Mouse (Mus musculus): ENCODE results near the gene Naa40. TPM values are rescaled to one million over a fixed set of nuclear protein-coding genes. Genes with fewer than 3 reads are reported as not detected.

Naa40 gene
- polyA plus RNA-seq, 1 experiment from 2014 or later: 83.9 TPM

GRCm38 (mm10) chr19:7190986-7191385, 50.0 kb downstream of the Naa40 start:
- WGBS: 58% methylated on average over 5 of the region's 5 CpGs
- no peak overlapping the region for H3K27ac ChIP-seq (replicated peaks; ENCODE audit: low read depth, low read length)
- H3K4me3 ChIP-seq (ENCODE audit: low read depth, low read length): no peak overlapping the region
- no peak for DNase-seq (ENCODE audit: low spot score)
- no peak overlapping the region for H3K4me2 ChIP-seq (ENCODE audit: low read depth, severe bottlenecking)
- H3K36me3 ChIP-seq (ENCODE audit: control insufficient read depth, insufficient read depth, low read length): no peaks in the 10 kb centered on the region
- H3K9ac ChIP-seq (ENCODE audit: low read length): no peak overlapping the region
- H3K4me1 ChIP-seq (ENCODE audit: control insufficient read depth, insufficient read depth, low read length): peaks cover 14% of the 10 kb centered on the region
- peaks cover 10% of the 10 kb centered on the region for H3K27me3 ChIP-seq (ENCODE audit: control insufficient read depth, insufficient read depth, low read length)
- H3K9me3 ChIP-seq (ENCODE audit: control insufficient read depth, low read length): no peaks in the 10 kb centered on the region
- no peak for ATAC-seq (ENCODE audit: insufficient number of reproducible peaks, low FRiP score, low TSS enrichment, low read depth)

GRCm38 (mm10) chr19:7189026-7189425, 52.0 kb downstream of the Naa40 start:
- H3K4me3 ChIP-seq (ENCODE audit: low read depth, low read length): no peak overlapping the region
- 79% methylated on average over 4 of the region's 4 CpGs for WGBS
- H3K9me3 ChIP-seq (ENCODE audit: control insufficient read depth, low read length): no peaks in the 10 kb centered on the region
- no peak overlapping the region for H3K4me2 ChIP-seq (ENCODE audit: low read depth, severe bottlenecking)
- peaks cover 26% of the 10 kb centered on the region for H3K4me1 ChIP-seq (ENCODE audit: control insufficient read depth, insufficient read depth, low read length)
- H3K27me3 ChIP-seq (ENCODE audit: control insufficient read depth, insufficient read depth, low read length): peaks cover 17% of the 10 kb centered on the region
- H3K9ac ChIP-seq (ENCODE audit: low read length): no peak overlapping the region
- H3K27ac ChIP-seq (replicated peaks; ENCODE audit: low read depth, low read length): no peak overlapping the region
- DNase-seq (ENCODE audit: low spot score): no peak
- no peaks in the 10 kb centered on the region for H3K36me3 ChIP-seq (ENCODE audit: control insufficient read depth, insufficient read depth, low read length)
- no peak for ATAC-seq (ENCODE audit: insufficient number of reproducible peaks, low FRiP score, low TSS enrichment, low read depth)

GRCm38 (mm10) chr19:7187157-7187556, 53.8 kb downstream of the Naa40 start:
- no peak for ATAC-seq (ENCODE audit: insufficient number of reproducible peaks, low FRiP score, low TSS enrichment, low read depth)
- peaks cover 37% of the 10 kb centered on the region for H3K4me1 ChIP-seq (ENCODE audit: control insufficient read depth, insufficient read depth, low read length)
- no peak overlapping the region for H3K9ac ChIP-seq (ENCODE audit: low read length)
- H3K4me2 ChIP-seq (ENCODE audit: low read depth, severe bottlenecking): no peak overlapping the region
- H3K9me3 ChIP-seq (ENCODE audit: control insufficient read depth, low read length): no peaks in the 10 kb centered on the region
- H3K27me3 ChIP-seq (ENCODE audit: control insufficient read depth, insufficient read depth, low read length): peaks cover 21% of the 10 kb centered on the region
- no peak overlapping the region for H3K4me3 ChIP-seq (ENCODE audit: low read depth, low read length)
- no peaks in the 10 kb centered on the region for H3K36me3 ChIP-seq (ENCODE audit: control insufficient read depth, insufficient read depth, low read length)
- 40% methylated on average over 5 of the region's 5 CpGs for WGBS
- H3K27ac ChIP-seq (replicated peaks; ENCODE audit: low read depth, low read length): no peak overlapping the region
- no peak for DNase-seq (ENCODE audit: low spot score)

DNA sequence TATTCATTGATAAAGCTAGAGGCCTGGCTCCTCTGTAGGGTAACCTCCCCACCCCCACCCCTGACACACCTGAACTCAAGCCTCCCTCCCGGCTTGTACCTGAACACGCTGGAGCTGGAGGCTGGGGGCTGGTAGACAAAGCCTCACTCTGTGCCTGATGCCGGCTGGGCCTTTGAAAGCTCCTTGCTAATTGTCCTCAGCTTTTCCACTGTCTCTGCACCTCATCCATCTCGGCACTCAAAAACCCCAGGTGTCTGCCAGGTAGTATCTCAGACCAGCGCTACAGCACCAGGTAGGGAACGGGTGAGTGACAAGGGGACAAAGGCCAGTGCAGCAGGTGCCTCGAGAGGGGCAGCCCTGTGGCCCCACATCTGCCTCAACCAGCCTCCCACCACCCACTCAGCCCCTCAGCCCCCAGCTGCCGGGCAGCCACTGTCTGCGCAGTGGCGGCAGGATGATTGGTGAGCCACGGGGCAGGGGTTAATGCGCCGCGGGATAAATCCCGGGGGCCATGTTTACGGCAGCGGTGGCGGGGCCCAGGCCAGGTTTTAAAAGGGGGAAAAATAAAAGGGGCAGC, 55.2 kb downstream of the Naa40 start:
- H3K4me3 ChIP-seq (ENCODE audit: low read depth, low read length): no peak overlapping the region
- DNase-seq (ENCODE audit: low spot score) (peak; percentile 62), ATAC-seq (ENCODE audit: insufficient number of reproducible peaks, low FRiP score, low TSS enrichment, low read depth) (no peak)
- H3K9me3 ChIP-seq (ENCODE audit: control insufficient read depth, low read length): no peaks in the 10 kb centered on the region
- 0 out of 2 replicates have a peak overlapping the region, but pooled peaks have one; percentile 2 for H3K4me2 ChIP-seq (ENCODE audit: low read depth, severe bottlenecking)
- peaks cover 42% of the 10 kb centered on the region for H3K4me1 ChIP-seq (ENCODE audit: control insufficient read depth, insufficient read depth, low read length)
- H3K9ac ChIP-seq (ENCODE audit: low read length): peak overlapping the region; percentile 12; the same call in 1 of the 2 replicates
- 0 out of 2 replicates have a peak overlapping the region, but pooled peaks have one; percentile 21 for H3K27ac ChIP-seq (replicated peaks; ENCODE audit: low read depth, low read length)
- peaks cover 27% of the 10 kb centered on the region for H3K27me3 ChIP-seq (ENCODE audit: control insufficient read depth, insufficient read depth, low read length)
- no peaks in the 10 kb centered on the region for H3K36me3 ChIP-seq (ENCODE audit: control insufficient read depth, insufficient read depth, low read length)
- 1% methylated on average over 18 of the region's 18 CpGs for WGBS

DNA sequence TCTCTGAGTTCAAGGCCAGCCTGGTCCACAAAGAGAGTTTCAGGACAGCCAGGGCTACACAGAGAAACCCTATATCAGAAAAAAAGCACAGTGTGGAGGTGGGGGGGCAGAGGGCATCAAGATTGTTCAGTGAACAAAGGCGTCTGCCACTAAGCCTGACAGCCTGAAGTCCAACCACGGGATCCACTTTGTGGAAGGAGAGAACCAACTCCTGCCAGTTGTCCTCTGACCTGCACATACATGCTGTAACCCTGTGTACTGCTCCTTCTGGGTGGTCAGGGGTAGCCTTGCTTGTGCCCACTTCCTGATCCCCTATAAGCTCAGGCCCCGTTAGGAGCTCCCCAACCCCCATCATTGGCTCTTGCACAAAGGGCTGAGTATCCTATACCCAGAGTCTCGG, 55.9 kb downstream of the Naa40 start:
- no peak overlapping the region for H3K9ac ChIP-seq (ENCODE audit: low read length)
- H3K4me3 ChIP-seq (ENCODE audit: low read depth, low read length): no peak overlapping the region
- no peak for ATAC-seq (ENCODE audit: insufficient number of reproducible peaks, low FRiP score, low TSS enrichment, low read depth)
- H3K36me3 ChIP-seq (ENCODE audit: control insufficient read depth, insufficient read depth, low read length): no peaks in the 10 kb centered on the region
- H3K4me1 ChIP-seq (ENCODE audit: control insufficient read depth, insufficient read depth, low read length): peaks cover 42% of the 10 kb centered on the region
- no peaks in the 10 kb centered on the region for H3K9me3 ChIP-seq (ENCODE audit: control insufficient read depth, low read length)
- no peak for DNase-seq (ENCODE audit: low spot score)
- 0 out of 2 replicates have a peak overlapping the region, but pooled peaks have one; percentile 21 for H3K27ac ChIP-seq (replicated peaks; ENCODE audit: low read depth, low read length)
- no peak overlapping the region for H3K4me2 ChIP-seq (ENCODE audit: low read depth, severe bottlenecking)
- 33% methylated on average over 4 of the region's 4 CpGs for WGBS
- H3K27me3 ChIP-seq (ENCODE audit: control insufficient read depth, insufficient read depth, low read length): peaks cover 33% of the 10 kb centered on the region

DNA sequence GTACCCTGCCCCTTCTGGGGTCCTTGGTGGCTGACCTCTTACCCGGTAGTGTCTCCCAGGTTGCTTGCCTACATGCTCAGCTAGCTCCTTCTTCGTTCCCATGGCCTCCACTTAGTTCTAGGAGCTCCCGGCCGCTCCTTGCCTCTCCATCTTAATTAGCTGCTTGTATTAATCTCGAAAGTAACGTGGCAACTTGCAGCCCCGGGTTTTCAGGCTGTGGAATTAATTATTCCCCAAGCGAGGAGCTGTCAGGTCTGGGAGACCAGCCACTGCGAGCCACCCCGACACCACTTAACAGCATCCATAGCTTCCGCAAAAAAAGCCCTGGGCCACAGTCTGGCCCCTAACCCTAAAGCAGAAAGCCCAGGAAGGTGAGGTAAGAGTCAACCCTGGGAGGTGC, 57.6 kb downstream of the Naa40 start:
- ATAC-seq (ENCODE audit: insufficient number of reproducible peaks, low FRiP score, low TSS enrichment, low read depth): no peak
- WGBS: 24% methylated on average over 11 of the region's 11 CpGs
- H3K4me1 ChIP-seq (ENCODE audit: control insufficient read depth, insufficient read depth, low read length): peaks cover 42% of the 10 kb centered on the region
- no peak overlapping the region for H3K4me3 ChIP-seq (ENCODE audit: low read depth, low read length)
- H3K4me2 ChIP-seq (ENCODE audit: low read depth, severe bottlenecking): no peak overlapping the region
- no peak overlapping the region for H3K9ac ChIP-seq (ENCODE audit: low read length)
- H3K9me3 ChIP-seq (ENCODE audit: control insufficient read depth, low read length): no peaks in the 10 kb centered on the region
- no peak for DNase-seq (ENCODE audit: low spot score)
- no peak overlapping the region for H3K27ac ChIP-seq (replicated peaks; ENCODE audit: low read depth, low read length)
- no peaks in the 10 kb centered on the region for H3K36me3 ChIP-seq (ENCODE audit: control insufficient read depth, insufficient read depth, low read length)
- H3K27me3 ChIP-seq (ENCODE audit: control insufficient read depth, insufficient read depth, low read length): peaks cover 32% of the 10 kb centered on the region

DNA sequence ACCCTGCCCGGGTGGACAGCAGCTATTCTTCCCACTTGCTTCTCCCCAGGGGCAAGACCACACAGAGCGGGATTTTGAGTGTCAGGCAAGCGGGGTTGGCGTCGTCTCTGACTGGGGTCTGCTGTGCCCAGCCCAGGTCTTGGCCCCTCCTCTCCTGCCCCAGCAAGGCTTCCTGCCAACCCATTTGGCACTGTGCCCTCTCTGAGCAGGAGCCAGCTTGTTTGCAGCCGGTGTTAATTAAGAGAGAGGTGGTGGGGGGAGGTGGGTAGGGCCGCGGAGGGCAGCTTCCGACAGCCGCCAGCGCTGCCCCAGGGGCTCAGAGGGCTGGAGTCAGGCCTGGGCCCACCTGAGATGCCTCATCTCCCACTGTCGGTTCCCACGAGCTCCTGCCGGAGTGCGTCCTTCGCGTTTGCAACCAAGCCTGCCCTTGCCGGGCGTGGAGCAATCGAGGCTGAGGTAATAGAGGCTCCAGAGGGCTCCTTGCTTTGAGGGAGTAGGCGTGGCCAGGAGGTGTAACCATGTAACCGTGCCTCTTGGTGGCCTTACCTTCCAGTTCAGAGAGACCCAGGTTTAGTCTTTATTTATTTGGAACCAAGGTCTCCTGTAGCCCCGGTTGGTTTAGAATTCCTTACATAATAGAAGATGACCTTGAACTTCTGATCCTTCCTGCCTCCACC, 58.6 kb downstream of the Naa40 start:
- H3K4me3 ChIP-seq (ENCODE audit: low read depth, low read length): no peak overlapping the region
- peak overlapping the region; percentile 37 for H3K4me2 ChIP-seq (ENCODE audit: low read depth, severe bottlenecking)
- no peaks in the 10 kb centered on the region for H3K36me3 ChIP-seq (ENCODE audit: control insufficient read depth, insufficient read depth, low read length)
- peaks cover 33% of the 10 kb centered on the region for H3K27me3 ChIP-seq (ENCODE audit: control insufficient read depth, insufficient read depth, low read length)
- DNase-seq (ENCODE audit: low spot score) (peak; percentile 68), ATAC-seq (ENCODE audit: insufficient number of reproducible peaks, low FRiP score, low TSS enrichment, low read depth) (no peak)
- H3K9me3 ChIP-seq (ENCODE audit: control insufficient read depth, low read length): no peaks in the 10 kb centered on the region
- H3K27ac ChIP-seq (replicated peaks; ENCODE audit: low read depth, low read length): no peak overlapping the region
- peak overlapping the region; percentile 30; the same call in 1 of the 2 replicates for H3K9ac ChIP-seq (ENCODE audit: low read length)
- H3K4me1 ChIP-seq (ENCODE audit: control insufficient read depth, insufficient read depth, low read length): peaks cover 50% of the 10 kb centered on the region
- WGBS: 2% methylated on average over 23 of the region's 23 CpGs

- Histone ChIP-seq H3K4me3 (ENCODE audit: low read depth, low read length) (no peak overlapping the region), H3K27me3 (ENCODE audit: control insufficient read depth, insufficient read depth, low read length) (peaks cover 31% of the 10 kb centered on the region), H3K27ac (replicated peaks; ENCODE audit: low read depth, low read length) (no peak overlapping the region), H3K4me1 (ENCODE audit: control insufficient read depth, insufficient read depth, low read length) (peaks cover 46% of the 10 kb centered on the region), H3K36me3 (ENCODE audit: control insufficient read depth, insufficient read depth, low read length) (no peaks in the 10 kb centered on the region), H3K9me3 (ENCODE audit: control insufficient read depth, low read length) (no peaks in the 10 kb centered on the region), H3K4me2 (ENCODE audit: low read depth, severe bottlenecking) (no peak overlapping the region), H3K9ac (ENCODE audit: low read length) (no peak overlapping the region)
- ATAC-seq (ENCODE audit: insufficient number of reproducible peaks, low FRiP score, low TSS enrichment, low read depth) (no peak), DNase-seq (ENCODE audit: low spot score) (no peak)
- WGBS: 57% methylated on average over 7 of the region's 7 CpGs
These were observed 59.5 kb downstream of the Naa40 start for GRCm38 (mm10) chr19:7181496-7181895.
